Mouse (Mus musculus) heart, adult 2 months (tissue): Measurements from ENCODE around the gene Wwox. TPM values are rescaled to one million over a fixed set of nuclear protein-coding genes. Genes with fewer than 3 reads are reported as not detected.

Experiments
- DNase-seq, 2 experiments: peaks; one replicate each; pipeline ENCODE4 v3.0.0; 2021
- H3K27ac ChIP-seq: fragments of 200-600 bp; 2 replicates; pipeline ENCODE4 v1.8.1; 2022
- H3K27me3 ChIP-seq: fragments of 200-500 bp; 2 replicates; pipeline ENCODE4 v1.6.1; 2012; ENCODE audit warnings: mild to moderate bottlenecking, low read length, inconsistent platforms, mixed read lengths; ENCODE audit not compliant: control insufficient read depth, insufficient read depth
- H3K36me3 ChIP-seq: fragments of 200-500 bp; 2 replicates; pipeline ENCODE4 v1.6.1; 2012; ENCODE audit warnings: low read length, inconsistent platforms; ENCODE audit not compliant: control insufficient read depth, insufficient read depth
- H3K4me1 ChIP-seq: fragments of 200-500 bp; 2 replicates; pipeline ENCODE4 v1.6.1; 2011; ENCODE audit warnings: low read length; ENCODE audit not compliant: control insufficient read depth, insufficient read depth
- H3K4me3 ChIP-seq: fragments of 200-600 bp; 2 replicates; pipeline ENCODE4 v1.8.1; 2022
- H3K79me2 ChIP-seq: fragments of 200-500 bp; replicated peaks from 2 replicates; pipeline ENCODE4 v1.6.1; 2012; ENCODE audit warnings: mild to moderate bottlenecking, inconsistent platforms, low read length, moderate library complexity, mixed read lengths; ENCODE audit not compliant: control insufficient read depth, insufficient read depth
- H3K9ac ChIP-seq: fragments of 200-500 bp; 2 replicates; pipeline ENCODE4 v1.6.1; 2012; ENCODE audit warnings: low read depth, mild to moderate bottlenecking, control low read depth, inconsistent platforms, low read length, mixed read lengths
- CTCF ChIP-seq: fragments of 200-600 bp; IDR thresholded peaks from 2 replicates; pipeline ENCODE4 v1.8.1; 2022; ENCODE audit warnings: antibody characterized with exemption, mild to moderate bottlenecking, moderate library complexity
- EP300 ChIP-seq: fragments of 200-500 bp; IDR thresholded peaks from 2 replicates; pipeline ENCODE4 v1.6.1; 2011; ENCODE audit warnings: low read depth, low read length, control low read depth; ENCODE audit not compliant: insufficient read depth
- POLR2A ChIP-seq: fragments of 200-500 bp; IDR thresholded peaks from 2 replicates; pipeline ENCODE4 v1.6.1; 2011; ENCODE audit warnings: mild to moderate bottlenecking, low read depth, low read length, control low read depth; ENCODE audit not compliant: insufficient read depth
- WGBS: fragments of 180-500 bp; shearing (Covaris S2); methylation state at CpG from one replicate; pipeline ENCODE4 v1.1.7; 2018; 5-methylcytosine and 5-hydroxymethylcytosine counted together
- intact Hi-C: fragments of 180-260 bp; cut with DNase I; formaldehyde crosslinking; loops from one replicate; pipeline ENCODE4 v1.15.1; 2025
- polyA plus RNA-seq: library from polyadenylated mRNA; depleted of rRNA; stranded (reverse); fragments of >200 nt; gene quantifications from 2 replicates; pipeline ENCODE4 v1.2.3, GENCODE M21; 2012
- total RNA-seq, 2 experiments: library from RNA; stranded (reverse); gene quantifications; 2 replicates each; pipeline ENCODE4 v1.2.3; 2021

The Wwox gene
- total and polyA plus RNA-seq, 3 experiments = 3.3 to 4.6 (median 4.6) TPM

- Histone ChIP-seq H3K79me2 (no peaks in the 10 kb centered on the region), H3K4me1 (no peaks in the 10 kb centered on the region), H3K27me3 (no peaks in the 10 kb centered on the region), H3K27ac (no peak overlapping the region), H3K36me3 (no peaks in the 10 kb centered on the region), H3K9ac (no peak overlapping the region), H3K4me3 (no peak overlapping the region)
- intact Hi-C loops = no loop called here
- 80% methylated on average over 8 of the region's 8 CpGs for WGBS
- TF ChIP-seq POLR2A (no peak), CTCF (no peak), EP300 (no peak)
- no peak for DNase-seq
Measured at GRCm38 (mm10) chr8:114956377-114957168, 517.1 kb downstream of the Wwox start.

GRCm38 (mm10) chr8:114958437-114959107 is 519.1 kb downstream of the Wwox start:
- Histone ChIP-seq H3K4me1 (peaks cover 5% of the 10 kb centered on the region), H3K79me2 (no peaks in the 10 kb centered on the region), H3K4me3 (no peak overlapping the region), H3K27ac (no peak overlapping the region), H3K27me3 (no peaks in the 10 kb centered on the region), H3K9ac (no peak overlapping the region), H3K36me3 (no peaks in the 10 kb centered on the region)
- no peak for DNase-seq
- no peak for TF ChIP-seq POLR2A
- no peak for TF ChIP-seq EP300
- no peak for TF ChIP-seq CTCF
- 68% methylated on average over 16 of the region's 16 CpGs for WGBS
- intact Hi-C loops = no loop called here

- Histone ChIP-seq H3K4me3 (no peak overlapping the region), H3K27me3 (no peaks in the 10 kb centered on the region), H3K9ac (no peak overlapping the region), H3K27ac (no peak overlapping the region), H3K4me1 (peaks cover 5% of the 10 kb centered on the region), H3K36me3 (no peaks in the 10 kb centered on the region), H3K79me2 (no peaks in the 10 kb centered on the region)
- no peak for DNase-seq
- WGBS = 74% methylated on average over 11 of the region's 11 CpGs
- intact Hi-C loops = no loop called here
- TF ChIP-seq POLR2A = no peak
- TF ChIP-seq EP300 = no peak
Measured at GRCm38 (mm10) chr8:114959406-114959805, 520.0 kb downstream of the Wwox start.

- WGBS = 7% methylated on average over 1 of the region's 1 CpGs
- Histone ChIP-seq H3K36me3 (no peaks in the 10 kb centered on the region), H3K9ac (no peak overlapping the region), H3K79me2 (no peaks in the 10 kb centered on the region), H3K27ac (no peak overlapping the region), H3K4me1 (peaks cover 5% of the 10 kb centered on the region), H3K27me3 (no peaks in the 10 kb centered on the region), H3K4me3 (no peak overlapping the region)
- intact Hi-C loops = no loop called here
- TF ChIP-seq EP300 (no peak), CTCF (no peak), POLR2A (no peak)
- no peak for DNase-seq
Measured at GRCm38 (mm10) chr8:114962494-114962893, 523.0 kb downstream of the Wwox start.

GRCm38 (mm10) chr8:114963282-114963681 is 523.8 kb downstream of the Wwox start:
- H3K27me3 ChIP-seq = no peaks in the 10 kb centered on the region
- WGBS = 82% methylated on average over 4 of the region's 4 CpGs
- no peak overlapping the region for H3K27ac ChIP-seq
- no peak overlapping the region for H3K9ac ChIP-seq
- H3K4me1 ChIP-seq = peaks cover 5% of the 10 kb centered on the region
- H3K4me3 ChIP-seq = no peak overlapping the region
- intact Hi-C loops = no loop called here
- DNase-seq = no peak
- TF ChIP-seq POLR2A (no peak), CTCF (no peak), EP300 (no peak)
- H3K79me2 ChIP-seq = no peaks in the 10 kb centered on the region
- H3K36me3 ChIP-seq = no peaks in the 10 kb centered on the region

GRCm38 (mm10) chr8:114964206-114964605 is 524.8 kb downstream of the Wwox start:
- DNase-seq = no peak
- H3K36me3 ChIP-seq = no peaks in the 10 kb centered on the region
- H3K27me3 ChIP-seq = no peaks in the 10 kb centered on the region
- intact Hi-C loops = no loop called here
- H3K27ac ChIP-seq = no peak overlapping the region
- no peaks in the 10 kb centered on the region for H3K79me2 ChIP-seq
- peaks cover 5% of the 10 kb centered on the region for H3K4me1 ChIP-seq
- H3K4me3 ChIP-seq = no peak overlapping the region
- WGBS = 86% methylated on average over 6 of the region's 6 CpGs
- no peak overlapping the region for H3K9ac ChIP-seq
- no peak for TF ChIP-seq EP300
- TF ChIP-seq CTCF = no peak
- TF ChIP-seq POLR2A = no peak
